Mouse (Mus musculus): Measurements from ENCODE around the gene Mctp1.
"Not testable (repeated sequence)": the region's sequence is repeated elsewhere in the genome, so short reads cannot be mapped to it uniquely, and the experiment has no call there.

Gene Mctp1

DNA sequence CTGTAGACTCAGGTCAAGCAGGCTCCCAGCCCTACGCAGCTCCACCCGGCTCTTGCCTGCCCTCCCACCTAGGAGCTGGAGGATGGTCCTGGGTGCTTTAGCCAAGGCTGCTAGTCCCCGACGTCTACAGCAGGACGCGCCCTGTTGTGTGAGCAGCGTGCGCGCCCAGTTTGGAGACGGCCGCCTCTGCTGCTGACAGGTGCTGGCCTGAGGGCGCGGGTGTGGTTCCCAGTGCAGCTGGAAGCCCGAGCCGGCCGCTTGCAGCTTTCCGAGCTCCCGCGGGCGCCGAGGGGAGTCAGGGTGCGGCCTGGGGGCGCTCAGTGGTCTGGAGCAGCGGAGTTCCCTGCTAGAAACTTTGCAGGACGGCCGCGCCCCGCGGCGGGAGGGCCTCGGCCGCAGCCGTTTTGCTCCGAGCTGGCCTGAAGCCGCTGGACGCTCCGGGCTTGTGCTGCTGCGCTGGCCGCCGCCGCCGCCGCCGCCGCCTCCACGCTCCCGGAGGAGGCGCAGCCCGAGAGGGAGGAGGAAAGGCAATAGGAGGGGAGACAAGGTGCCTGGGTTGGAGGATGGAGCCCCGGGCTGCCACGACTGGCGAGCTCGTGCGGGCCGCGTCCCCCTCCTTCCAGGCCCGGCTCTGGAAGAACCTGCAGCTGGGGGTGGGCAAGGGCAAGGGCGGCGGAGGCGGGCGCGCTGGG is at the start of gene Mctp1:
Gene Mctp1, plus strand, starts transcription at position 564 of the 692 bp plus-strand sequence.
- peak; percentile 65 for DNase-seq (ENCODE audit: low read depth, low spot score)

DNA sequence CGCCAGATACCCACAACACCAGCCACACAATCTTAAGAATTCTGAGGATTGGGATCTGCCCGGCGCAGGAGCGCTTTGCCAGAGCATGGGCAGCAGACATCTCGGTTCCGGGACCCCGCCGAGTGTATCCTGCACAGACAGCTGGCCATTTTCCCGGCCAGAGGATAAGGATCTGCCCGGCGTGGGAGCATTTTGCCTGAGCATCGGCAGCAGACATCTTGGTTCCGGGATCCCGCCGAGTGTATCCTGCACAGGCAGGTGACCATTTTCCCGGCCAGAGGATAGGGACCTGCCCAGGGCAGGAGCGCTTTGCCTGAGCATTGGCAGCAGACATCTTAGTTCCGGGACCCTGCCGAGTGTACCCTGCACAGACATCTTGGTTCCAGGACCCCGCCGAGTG is 38.4 kb upstream of the Mctp1 start:
- DNase-seq (ENCODE audit: low read depth, low spot score) = not testable (repeated sequence)

DNA sequence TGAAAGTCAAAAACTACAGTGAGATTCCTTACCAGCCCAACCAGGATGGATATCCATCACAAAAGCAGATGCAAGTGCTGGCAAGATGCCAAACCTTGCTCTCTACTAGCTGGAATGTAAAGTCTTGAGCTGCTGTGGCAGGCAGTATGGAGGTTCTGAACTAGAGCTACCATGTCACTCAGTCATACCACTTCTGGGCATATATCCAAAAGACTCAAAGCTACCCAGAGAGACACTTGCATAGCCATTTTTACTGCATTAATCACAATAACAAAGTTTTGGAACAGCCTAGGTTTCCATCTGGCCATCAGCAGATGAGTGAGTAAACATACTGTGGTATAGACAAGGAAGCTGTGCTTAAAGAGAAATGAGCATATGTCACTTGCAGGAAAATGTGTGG is 25.6 kb upstream of the Mctp1 start:
- DNase-seq (ENCODE audit: low read depth, low spot score) = peak; percentile 17

DNA sequence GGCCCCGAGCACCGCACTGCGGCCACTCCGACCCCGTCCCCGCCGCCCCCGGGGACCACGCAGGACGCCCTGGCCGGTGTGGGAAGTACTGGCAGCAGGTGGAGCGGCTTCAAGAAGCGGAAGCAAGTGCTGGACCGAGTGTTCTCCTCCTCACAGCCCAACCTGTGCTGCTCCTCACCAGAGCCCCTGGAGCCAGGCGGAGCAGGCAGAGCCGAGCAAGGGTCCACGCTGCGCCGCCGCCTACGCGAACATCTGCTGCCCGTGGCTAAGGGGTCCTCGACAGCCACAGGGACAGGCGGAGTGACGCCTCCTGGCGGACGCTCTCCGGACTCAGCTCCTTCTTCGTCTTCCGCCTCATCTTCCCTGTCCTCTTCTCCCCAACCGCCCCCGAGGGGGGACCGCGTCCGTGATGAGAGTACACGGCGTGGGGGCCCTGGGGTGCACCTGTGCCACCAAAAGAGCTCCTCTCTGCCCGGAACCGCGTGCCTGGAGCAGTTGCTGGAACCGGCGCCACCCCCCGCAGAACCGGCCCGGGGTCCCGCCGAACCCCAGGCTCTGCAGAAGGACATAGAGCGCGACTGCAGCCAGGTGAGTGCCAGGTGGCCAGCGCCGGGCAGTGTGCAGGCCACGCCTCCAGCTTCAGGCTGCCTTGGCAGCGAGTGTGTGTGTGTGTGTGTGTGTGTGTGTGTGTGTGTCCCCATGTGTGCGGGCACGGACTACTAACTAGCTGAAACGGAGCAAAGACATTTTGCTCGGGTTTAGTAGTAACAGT is 515 bp downstream of the Mctp1 start:
- peak; percentile 72 for DNase-seq (ENCODE audit: low read depth, low spot score)

DNA sequence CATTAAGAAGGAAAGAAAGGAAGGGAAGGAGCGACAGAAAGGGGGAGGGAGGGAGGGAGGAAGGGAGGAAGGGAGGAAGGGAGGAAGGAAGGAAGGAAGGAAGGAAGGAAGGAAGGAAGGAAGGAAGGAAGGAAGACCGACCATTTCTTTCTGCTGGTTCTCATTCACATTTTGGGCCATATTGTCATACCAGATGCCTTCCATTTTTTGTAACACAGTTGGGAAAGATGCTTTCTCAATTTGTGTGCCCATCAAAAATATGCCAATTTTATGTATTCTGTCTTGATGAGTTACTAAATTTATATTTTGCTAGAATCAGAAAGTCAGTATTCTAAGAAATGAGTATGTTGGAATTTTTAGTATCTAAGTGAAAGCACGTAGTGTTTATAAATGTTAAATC is 4.3 kb downstream of the Mctp1 start:
- no peak for DNase-seq (ENCODE audit: low read depth, low spot score)

DNA sequence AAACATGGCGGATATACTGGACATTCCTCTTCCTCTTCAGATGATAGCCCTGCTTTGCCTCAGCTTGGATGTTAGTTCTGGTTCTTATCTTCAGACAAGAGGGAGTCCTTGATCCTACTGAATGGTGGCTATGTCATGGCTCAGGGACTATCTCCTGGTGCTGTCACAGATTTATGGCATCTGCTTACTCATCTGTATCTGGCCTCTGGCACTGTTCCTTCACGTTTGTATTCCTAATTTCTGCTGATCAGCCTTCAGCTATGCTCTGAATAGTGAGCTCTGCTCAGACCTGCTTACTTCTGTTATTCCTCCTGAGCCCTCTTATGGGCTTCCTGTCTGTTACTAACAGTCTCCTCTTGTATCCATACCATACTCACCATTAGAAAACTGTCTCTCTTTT is 7.6 kb downstream of the Mctp1 start:
- no peak for DNase-seq (ENCODE audit: low read depth, low spot score)

DNA sequence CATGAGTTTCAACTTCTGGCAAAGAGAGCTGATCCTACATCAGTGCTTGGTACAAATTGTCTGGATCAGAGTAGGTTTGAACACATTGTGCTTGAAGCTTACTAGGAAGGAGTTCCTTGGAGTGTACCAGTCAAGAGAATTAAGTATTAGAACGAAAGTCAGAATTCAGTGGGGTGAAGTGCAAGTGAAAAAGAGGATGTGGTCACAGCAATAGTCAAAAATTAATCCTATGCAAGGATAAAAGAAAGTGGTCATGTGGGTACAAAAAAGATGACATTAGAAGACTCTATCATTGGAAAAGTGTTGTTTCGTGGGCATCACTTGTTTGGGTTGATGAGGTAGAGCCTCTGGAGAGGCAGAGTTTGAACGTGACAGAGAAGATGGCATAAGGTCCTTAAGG is 8.8 kb downstream of the Mctp1 start:
- no peak for DNase-seq (ENCODE audit: low read depth, low spot score)

DNA sequence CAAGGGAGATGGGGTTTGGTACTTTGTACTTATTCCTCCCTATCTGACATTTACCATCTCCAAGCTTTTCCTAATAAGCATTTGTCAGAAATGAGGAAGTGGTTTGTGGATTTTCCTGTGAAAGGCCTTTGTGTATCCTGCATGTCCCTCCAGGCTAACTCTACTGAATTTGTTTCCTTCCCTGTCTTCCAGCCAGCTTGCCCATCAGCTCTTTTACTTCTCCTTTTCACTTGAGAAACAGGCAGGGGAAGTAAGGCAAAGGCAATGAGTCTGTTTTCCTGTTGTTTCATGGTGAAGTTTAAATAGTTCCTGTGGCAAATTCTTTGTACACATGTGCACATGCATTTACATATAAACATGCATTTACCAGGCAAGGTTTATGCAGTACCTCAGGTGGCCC is 11.6 kb downstream of the Mctp1 start:
- DNase-seq (ENCODE audit: low read depth, low spot score) = no peak

DNA sequence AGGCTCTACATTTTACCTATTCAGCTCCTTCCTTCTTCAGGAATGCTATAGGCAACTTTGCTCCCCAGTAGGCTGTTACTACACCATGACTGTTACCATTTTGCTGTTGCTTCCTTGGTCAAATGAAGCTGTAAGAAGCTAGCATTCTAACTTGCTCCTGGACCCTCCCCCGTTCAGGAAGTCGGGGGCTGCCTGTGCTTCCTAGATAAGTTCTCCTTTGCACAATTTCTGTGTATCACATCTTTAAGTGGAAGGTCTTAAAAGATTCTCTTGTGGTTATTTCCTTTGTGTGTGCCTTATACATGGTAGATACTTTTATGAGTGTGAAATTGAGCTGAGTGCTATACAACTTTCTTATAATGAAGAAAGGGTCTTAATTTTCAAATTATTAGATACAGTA is 25.0 kb downstream of the Mctp1 start:
- no peak for DNase-seq (ENCODE audit: low read depth, low spot score)

DNA sequence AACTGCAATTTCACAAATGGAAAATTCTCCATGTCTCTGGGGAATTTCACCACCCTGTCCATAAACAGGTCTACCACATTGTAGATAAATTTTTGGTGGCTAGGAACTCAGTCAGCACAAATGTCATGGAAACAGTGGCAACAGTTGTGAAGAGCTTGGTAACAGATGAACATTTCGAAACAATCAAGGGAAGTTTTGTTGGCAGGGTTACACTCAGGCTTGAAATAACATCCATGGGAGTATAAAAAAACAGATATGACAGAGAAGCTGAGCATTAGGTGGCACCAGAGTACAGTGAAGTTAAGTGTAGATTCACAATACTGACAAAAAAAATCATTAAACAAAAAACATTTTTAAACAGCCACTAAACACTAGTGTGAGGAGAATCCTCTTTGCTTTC is 26.3 kb downstream of the Mctp1 start:
- DNase-seq (ENCODE audit: low read depth, low spot score) = no peak

DNA sequence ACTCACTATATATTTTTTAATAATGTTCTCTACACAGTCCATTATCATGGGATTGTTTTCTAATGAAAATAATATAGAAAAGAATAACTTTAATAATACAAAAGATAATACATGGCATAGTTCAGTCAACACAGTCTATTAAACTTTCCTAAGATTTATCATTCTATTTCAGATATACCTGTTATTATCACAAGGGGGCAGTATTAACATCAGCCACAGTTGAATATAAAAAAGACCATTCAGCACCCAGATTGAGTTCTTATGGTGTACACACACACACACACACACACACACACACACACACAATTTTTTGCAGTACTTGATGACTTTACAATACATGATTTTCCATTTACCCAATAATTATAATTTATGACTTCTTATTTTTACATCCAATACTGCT is 31.0 kb downstream of the Mctp1 start:
- no peak for DNase-seq (ENCODE audit: low read depth, low spot score)

DNA sequence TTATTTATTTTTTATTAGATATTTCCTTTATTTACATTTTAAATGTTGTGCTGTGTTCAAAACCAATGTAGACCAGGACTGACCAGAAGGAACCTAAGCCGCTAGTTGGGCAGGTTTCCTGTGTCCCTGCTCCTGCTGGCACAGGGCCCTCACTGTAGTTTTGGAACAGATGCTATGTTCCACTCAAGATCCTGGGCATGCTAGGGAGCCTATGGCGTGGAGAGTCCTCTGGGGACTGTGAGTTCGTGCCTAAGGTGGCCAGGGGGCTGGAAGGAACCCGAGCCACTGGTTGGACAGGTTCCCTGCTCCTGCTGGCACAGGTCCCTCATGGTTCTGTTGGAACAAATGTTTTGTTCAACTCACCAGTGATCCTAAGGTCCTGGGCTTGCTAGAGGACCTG is 35.8 kb downstream of the Mctp1 start:
- no peak for DNase-seq (ENCODE audit: low read depth, low spot score)

DNA sequence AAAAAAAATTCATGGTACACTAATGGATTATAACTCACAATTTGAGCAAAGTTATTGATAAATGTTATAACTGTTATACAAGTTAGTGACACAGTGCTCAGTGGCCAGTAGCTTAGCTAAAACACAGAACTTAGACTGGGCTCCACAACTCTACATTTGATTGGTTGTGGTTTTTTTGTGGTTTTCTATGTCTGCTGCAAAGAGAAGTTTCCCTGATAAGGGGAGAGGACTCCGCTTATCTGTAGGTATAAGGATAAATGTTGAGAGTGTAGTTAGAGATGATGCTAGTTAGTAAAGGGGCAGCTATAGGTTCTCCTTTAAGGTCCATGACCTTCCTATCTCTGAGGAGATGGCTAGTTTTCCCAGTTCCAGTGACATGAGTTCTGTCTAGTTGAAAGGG is 36.7 kb downstream of the Mctp1 start:
- DNase-seq (ENCODE audit: low read depth, low spot score) = no peak

DNA sequence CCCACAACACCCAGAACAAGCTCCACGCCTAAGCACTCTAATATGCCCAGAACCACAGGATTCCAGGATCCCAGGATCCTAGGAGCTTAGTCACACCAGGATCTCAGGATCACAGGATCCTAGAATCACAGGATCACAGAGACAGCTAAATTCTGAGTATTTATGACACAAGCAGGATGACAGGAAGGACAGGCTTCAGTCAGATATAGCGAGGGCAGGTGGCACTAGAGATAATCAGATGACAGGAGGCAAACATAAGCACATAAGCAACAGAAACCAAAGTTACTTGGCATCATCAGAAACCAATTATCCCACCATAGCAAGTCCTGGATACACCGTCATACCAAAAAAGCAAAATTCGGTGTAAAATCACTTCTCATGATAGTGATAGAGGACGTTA is 37.8 kb downstream of the Mctp1 start:
- DNase-seq (ENCODE audit: low read depth, low spot score) = no peak

DNA sequence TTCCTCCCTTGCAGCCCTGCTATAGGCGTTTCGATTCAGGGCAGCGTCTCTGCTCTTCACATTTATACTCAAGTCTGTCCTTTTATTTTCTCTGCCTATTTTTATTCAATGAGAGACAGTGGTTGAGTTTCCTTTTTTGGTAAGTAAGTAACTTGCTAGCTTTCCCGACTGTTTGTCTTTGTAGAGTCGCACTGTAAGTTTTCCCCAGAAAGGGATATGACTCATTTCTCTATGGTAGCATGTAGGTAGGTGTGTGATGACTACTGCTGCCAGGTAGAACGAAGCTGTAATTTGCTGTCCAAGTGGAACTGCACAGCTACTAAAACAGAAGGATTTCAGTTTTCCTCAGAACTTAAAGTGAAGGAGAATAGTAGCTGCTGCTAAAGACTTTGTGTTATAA is 45.1 kb downstream of the Mctp1 start:
- DNase-seq (ENCODE audit: low read depth, low spot score) = no peak

DNA sequence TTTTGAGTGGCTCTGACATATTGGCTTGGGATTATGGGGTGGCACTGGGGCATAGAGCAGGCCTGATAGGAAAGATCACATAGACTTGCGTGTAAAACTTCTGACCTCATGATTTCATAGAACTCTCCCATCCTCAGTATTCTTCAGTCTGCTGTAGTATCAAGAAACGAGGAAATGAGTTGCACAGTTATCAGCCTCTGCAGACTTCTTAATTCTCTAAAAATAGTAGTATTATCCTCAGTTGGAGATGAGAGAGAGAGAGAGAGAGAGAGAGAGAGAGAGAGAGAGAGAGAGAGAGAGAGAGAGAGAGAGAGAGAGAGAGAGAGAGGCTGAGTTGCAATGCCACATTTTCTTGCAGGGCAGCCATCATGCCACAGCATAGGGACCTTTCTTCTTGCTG is 45.6 kb downstream of the Mctp1 start:
- no peak for DNase-seq (ENCODE audit: low read depth, low spot score)

DNA sequence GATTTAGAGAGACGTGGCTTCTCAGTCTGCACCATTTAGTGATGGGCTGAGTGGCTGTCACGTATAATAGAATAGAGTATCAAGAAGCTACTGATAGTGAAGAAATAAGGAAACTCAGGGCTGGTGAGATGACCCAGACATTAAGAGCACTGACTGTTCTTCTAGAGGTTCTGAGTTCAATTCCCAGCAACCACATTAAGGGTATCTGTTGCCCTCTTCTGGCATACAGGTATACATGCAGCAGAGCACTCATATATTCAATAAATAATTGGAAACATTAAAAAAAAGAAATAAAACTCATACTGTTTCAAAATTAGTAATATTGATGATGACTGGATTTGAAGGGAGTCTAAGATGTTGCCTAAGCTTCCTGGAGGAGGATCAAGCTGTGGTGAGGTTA is 47.6 kb downstream of the Mctp1 start:
- no peak for DNase-seq (ENCODE audit: low read depth, low spot score)

DNA sequence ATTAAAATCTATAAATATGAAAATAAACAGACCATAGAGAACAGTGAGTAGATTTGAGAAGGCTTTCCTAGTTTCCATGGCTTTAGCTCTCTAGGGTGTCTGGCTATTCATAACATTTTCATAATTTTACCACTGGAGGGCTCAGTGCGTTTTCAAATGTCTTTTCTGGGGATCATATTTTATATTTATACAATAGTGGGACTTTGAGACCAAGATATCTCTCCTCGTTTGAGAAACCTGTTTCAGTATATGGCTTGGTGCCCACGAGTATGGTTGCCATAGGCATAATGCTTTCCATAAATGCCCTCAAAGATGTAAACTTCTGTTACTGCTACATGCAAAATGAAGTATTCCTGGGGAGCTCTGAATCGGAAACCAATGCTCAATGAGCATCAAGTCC is 49.1 kb downstream of the Mctp1 start:
- DNase-seq (ENCODE audit: low read depth, low spot score) = no peak

DNA sequence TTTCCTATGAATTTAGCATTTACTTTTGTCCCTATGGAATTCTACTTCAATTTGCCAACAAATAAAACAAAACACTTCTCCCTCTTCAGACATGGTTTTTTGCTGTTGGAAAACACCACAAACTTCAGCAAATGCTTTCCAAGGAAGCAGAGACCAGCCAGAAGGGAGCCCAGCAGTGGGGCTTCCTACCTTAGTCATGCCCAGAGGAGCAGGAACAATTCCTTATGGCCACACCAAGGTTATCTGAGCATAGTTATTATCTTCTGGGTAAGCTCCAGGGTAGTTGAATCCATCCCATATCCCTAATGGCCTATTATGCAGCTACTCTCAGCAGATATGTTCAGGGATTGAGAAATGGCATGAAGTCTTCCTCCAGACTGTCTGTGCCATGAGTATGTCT is 52.1 kb downstream of the Mctp1 start:
- DNase-seq (ENCODE audit: low read depth, low spot score) = no peak

DNA sequence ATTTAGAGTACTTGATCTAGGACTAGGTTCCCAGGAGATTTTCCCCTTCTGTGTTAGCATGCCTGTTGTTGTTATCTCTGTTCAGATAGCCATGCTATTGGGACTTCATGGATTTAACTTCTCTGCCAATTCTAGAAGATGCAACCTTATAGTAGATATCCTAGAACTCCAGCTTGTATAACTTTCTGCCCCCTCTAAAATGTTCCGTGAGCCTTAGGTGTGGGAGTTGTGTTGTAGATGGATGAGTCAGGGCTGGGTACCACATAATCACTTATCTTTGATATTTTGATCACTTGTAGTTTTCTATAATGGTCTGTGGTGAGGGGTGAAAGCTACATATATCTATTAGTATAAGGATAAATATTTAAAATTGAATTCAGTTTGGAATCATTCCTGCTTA is 54.4 kb downstream of the Mctp1 start:
- no peak for DNase-seq (ENCODE audit: low read depth, low spot score)

DNA sequence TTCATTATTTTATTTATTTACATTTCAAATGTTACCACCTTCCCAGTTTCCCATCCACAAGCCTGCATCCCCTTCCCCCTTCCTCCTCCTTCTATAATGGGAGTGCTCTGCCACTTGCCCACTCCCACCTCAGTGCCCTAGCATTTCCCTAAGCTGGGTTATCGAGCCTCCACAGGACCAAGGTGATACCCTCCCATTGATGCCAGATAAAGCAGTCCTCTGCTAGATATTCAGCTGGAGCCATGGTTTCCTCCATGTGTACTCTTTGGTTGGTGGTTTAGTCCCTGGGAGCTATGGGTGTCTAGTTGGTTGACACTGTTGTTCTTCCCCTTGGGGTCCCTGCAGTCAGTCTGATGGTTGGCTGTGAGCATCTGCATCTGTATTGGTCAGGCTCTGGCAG is 61.7 kb downstream of the Mctp1 start:
- DNase-seq (ENCODE audit: low read depth, low spot score) = no peak

DNA sequence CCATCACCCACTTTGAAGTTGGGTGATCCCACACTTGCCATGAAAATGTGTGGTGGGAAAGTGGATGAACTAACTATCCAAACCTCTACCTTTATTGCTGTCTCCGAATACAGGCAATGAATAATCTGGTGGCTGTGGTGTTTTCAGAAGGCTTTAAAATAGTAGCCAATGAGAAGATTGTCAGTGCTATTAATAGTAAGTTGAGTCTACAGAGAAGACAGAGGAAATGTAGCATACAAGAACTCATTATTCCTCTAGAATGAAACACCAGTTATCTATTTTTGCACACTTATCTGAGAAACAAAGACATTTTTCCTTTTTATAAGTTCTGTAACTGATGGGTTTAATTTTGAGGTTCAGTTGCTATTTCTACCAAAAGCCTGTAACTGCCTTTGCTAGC is 63.2 kb downstream of the Mctp1 start:
- no peak for DNase-seq (ENCODE audit: low read depth, low spot score)

DNA sequence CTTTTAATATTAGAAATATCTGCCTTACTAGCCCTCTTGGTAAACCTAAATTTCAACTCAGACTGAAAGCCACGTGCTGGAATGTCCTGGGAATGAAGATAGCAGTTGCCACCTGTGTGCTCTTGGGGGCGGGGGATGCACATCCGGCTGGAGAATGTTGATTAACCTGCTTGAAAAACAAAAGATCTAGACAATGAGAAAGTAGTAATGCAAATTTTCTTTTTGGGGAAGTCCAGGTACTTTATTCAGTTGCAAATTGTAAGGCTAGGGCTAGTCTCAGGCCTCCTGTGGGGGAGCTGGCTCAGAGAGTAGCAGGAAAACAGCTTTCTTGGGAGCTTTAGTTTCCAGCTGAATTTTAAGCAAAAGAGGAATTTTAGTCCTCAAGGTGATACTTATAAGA is 67.2 kb downstream of the Mctp1 start:
- not testable (repeated sequence) for DNase-seq (ENCODE audit: low read depth, low spot score)

DNA sequence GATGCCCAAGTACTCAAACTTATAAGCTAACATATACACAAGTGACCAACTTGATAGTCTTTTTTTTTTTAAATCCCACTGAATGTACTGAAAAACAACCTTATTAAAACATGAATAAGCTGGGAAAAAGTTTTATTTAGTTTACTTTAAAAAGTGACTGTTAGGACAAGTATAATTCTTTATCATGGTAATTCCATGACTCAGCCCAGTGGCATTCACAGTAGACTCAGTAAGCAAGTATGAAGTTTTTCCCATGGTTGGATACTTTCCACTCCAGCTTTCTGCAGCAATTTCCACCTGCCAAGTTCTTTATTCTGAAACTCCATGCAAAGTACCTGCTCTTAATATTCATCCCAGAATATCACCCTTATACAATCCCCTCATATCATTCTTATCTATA is 97.3 kb downstream of the Mctp1 start:
- no peak for DNase-seq (ENCODE audit: low read depth, low spot score)

Data from mesoderm, embryonic 11.5 days (tissue).